Mouse (Mus musculus) cerebellum, adult 18-20 months (tissue): ENCODE measurements around the gene Sult6b1.
A peak's percentile ranks its signal among the peaks of the same experiment; 100 is the strongest.

Experiments used
- DNase-seq, 2 experiments: peaks; one replicate each; pipeline ENCODE4 v3.0.0; 2021

Sult6b1 gene

DNA sequence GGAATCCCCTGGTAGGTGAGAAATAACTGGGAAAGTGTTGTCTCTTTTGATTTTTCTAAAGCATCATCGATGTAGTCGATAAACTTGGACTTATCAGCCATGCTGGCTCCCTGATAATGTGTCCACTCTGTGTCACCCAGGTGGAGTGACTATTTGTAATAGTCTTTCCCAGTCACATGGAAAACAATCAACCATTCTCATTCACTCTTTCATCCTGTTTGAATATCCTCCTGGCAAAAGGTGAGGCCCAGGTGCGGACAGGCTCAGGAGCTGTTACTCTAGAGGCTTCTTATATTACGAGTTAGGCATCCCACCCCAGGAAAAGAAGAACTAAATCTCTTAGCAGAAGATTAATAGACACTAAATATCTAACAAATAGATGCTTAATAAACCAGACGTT is at the start of gene Sult6b1:
TSS of gene Sult6b1 (minus strand) at position 101 of the 400 bp plus-strand sequence.
- no peak for DNase-seq

- no peak for DNase-seq
Observed at GRCm38 (mm10) chr17:78953240-78953639, 46.4 kb upstream of the Sult6b1 start.

DNA sequence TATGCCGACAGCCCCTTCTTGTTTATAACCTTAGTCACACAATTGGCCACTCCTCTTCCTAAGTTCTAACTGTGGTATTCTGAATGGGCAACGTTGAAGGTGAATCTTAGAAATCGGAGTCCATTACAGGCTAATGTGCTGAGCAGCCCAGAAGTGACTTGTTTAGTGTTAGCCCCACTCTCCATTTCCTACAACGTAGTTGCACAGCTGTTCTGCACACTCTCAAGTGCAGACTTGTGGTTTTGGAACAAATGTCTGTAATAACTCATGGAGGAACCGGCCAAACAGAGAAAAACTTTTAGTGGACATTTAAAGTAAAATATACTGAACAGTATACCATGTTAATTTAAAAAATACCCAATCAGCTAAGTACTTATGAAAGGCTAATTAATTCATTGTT is 45.3 kb upstream of the Sult6b1 start:
- no peak for DNase-seq

GRCm38 (mm10) chr17:78951225-78951624 is 44.4 kb upstream of the Sult6b1 start:
- no peak for DNase-seq

DNA sequence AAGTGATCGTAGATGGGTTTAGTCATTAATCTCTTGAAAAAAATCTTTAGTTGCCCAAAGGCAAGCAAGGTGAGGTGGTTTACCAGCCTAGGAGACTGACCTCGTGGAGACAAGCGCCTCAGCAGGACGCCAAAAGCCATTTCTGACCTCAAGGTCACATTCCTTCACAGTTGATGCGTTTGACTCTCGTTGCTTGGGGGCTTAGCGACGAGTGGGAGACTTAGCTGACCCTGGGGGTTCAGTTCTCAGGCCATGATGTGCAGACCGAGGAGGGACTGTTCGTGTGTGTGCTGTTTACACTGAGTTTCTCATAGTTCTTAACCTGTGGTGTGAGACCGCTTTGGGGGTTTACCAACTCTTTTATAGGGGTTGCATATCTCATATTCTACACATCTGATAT is 35.8 kb upstream of the Sult6b1 start:
- DNase-seq = no peak

DNA sequence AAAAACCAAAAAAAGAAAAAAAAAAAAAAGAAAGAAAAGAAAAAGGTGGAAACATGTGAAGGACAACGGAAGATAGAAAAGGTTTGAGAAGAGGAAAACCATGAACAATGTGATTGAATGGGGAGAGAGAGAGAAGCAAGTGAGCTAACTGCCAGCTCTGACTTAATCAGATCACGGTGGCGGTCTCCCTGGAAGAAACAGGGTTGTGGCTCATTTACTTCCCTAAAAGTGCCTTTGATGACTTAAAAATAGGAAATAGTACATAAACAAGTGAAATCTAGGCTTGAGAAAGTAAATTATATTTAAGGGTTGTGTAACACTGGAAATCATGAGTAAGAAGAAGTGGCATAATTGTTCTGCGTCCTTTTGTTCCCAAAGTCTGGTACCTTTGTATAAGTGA is 32.1 kb upstream of the Sult6b1 start:
- no peak for DNase-seq

DNA sequence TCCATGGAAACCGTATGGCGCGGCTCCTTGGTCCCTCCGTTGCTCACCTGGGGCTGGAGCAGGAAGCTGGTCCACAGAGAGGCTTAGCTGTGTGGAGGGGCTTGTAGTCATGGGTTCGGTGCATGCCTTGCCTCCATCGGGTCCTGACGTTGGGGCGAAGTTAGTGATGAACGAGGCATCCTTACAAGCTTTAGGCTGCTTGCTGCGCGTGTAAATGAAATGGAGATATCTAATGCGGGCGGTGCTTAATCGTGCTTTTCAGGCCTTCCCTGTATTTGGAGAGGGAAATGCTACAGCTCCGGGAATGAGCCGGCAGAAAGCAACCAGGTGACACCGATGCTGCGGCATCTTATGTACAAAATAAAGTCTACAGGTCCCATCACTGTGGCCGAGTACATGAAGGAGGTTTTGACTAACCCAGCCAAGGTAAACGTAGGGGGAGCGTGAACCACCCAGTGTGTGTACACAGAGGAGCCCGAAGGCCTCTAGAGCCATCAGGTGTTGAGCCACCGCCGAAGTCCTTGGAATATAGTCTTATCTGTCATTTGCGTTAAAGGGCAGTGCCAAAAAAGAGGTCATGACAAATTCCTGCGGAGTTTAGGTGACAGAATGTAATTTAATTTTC is 30.5 kb upstream of the Sult6b1 start:
- peak in 1 of 2 experiments; percentile 33 for DNase-seq

- peak; percentile 97 to 98 for DNase-seq
Observed at GRCm38 (mm10) chr17:78936466-78937228, 29.9 kb upstream of the Sult6b1 start, which contains the start of the genes Cebpz and Ndufaf7. Cebpz (minus strand) TSS chr17:78937066. Ndufaf7 (plus strand) TSS chr17:78937136.

DNA sequence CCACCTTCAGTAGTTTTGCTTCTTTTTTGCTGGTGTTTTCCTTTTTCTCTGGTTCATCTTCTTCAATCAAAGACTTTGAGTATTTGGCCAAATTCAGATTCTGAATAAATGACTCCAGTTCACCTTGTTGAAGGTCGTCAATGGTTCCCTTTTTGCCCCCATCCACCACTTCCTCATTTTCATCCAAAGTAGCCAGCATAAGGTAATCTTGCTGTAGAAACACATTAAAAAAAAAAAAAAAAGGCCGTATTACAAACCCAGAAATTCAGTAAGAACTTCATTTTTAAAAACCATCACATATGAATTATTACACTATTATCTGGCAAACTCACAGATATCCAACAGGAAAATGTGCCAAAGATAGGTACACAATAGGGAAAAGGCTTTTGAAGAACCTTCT is 29.1 kb upstream of the Sult6b1 start:
- DNase-seq = no peak

DNA sequence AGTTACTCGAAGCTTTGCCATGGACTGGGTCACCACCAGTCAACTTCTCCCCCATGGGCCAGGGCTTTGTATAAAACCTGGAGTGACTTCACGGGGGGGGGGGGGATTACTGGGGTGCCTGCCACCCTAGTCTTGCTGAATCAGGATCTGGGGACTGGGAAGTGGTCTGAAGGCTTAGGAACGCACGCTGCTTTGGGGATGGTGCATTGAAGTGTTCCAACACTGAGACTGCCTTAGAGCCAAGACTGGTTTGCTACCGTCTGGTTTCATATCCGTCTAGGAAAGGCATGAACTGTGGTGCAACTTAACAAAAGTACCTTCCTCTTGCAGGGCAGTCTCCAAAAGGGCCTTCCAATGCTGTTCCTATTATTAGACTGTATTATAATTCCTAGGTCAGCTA is 10.9 kb upstream of the Sult6b1 start:
- no peak for DNase-seq

GRCm38 (mm10) chr17:78916899-78917298 is 10.1 kb upstream of the Sult6b1 start:
- no peak for DNase-seq

DNA sequence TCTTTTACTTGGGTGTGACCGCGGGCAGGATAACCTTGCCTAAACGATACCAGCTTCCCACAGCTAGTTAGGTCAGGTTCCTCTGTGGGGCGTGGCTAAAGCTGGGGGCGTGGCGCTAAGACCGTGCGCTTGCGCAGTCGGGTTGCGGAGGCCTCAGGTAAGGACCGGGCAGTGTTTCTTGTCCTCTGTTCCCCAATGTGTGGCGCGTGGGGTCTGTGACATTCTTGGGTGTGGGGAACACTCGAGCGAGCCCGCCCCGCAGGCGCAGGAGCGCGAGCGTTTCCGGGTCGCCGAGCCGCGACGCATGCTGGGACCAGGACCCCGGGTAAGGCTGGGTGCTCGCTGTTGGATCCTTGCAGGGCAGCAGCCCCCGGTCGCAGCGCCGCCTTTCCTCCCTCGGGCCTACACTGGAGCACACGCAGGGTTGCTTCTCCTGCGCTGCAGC is 9.6 kb upstream of the Sult6b1 start, which contains the start of gene Cebpzos:
TSS of gene Cebpzos (plus strand) at position 132 of the 445 bp plus-strand sequence.
- DNase-seq = peak; percentile 90 to 93

DNA sequence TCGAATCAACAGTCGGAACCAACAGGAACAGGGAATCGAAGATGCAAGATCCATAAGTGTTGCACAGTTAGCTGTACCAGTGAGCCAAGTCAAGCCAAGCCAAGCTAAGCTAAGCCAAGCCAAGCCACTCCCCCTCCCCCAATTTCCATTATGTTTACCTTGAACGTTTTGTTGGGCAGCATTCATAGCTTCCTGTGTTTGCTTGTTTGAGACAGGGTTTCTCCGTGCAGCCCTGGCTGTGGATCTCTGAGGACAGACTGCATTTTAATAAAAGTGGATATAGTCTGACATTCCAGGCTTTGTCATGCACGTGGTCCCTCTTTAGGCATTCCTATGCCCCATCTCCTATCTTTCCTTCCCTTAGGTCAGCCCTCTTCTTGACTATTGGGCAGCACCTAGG is 9.0 kb upstream of the Sult6b1 start:
- no peak for DNase-seq

- DNase-seq = no peak
Observed at GRCm38 (mm10) chr17:78913921-78914320, 7.1 kb upstream of the Sult6b1 start.

DNA sequence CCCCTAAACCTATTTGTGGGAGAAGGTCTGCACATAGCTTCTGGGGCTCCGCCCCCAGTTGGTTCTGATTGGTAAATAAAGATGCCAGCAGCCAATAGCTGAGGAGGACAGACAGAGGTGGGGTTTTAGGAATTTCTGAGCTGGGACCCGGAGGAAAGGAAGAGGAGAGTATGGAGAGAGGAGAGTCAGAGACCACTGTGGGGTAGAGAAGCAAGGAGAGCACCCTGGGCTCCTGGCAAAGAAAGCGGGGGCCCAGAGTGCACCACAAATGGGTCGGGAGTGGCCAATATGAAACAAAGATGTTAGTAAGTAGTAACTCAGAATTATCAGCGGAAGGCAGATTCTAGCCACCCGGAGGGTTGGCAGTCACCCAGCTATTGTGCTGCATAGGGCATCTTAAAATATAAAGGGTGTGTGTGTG is 6.1 kb upstream of the Sult6b1 start:
- DNase-seq = peak; percentile 37 to 41

DNA sequence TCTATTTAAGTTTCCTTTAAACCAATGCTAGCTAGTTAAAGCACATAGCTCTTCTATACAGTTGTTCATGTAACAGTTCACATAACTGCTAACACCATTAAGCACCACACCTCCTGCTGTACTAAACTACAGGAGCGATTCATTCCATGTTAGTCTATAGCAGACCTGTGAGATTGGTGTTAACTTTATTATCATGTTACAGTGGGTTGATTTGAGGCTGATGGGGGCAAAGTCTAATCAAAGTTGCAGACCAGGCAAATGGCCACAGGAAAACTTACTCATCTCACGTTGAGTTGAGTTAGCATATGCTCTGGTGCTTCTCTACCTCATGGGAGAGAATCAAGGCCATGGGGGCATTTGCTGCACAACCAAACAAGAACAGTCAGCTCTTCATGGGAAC is 2.6 kb upstream of the Sult6b1 start:
- DNase-seq = no peak

DNA sequence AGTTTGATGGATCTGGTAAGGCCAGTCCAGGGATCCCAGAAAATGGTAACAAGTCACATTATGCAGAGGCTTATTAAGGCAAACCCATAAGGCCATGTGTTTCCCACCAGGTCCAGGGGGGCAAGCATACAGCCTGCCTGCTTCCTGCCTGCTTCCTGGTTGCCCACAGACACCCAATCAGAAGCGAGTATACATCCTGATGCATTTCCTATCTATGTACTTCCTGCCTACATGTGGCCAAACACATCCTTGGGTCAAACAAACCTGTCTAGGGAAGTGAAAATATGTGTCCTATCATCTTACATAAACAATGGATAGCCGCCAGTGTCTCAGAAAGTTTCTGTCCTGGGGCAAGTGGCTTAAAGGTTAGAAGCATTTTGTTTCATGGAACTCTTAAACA is 3.6 kb downstream of the Sult6b1 start:
- no peak for DNase-seq

- no peak for DNase-seq
Observed at GRCm38 (mm10) chr17:78895394-78895793, 11.4 kb downstream of the Sult6b1 start.

GRCm38 (mm10) chr17:78894991-78895390 is 11.8 kb downstream of the Sult6b1 start:
- DNase-seq = no peak

DNA sequence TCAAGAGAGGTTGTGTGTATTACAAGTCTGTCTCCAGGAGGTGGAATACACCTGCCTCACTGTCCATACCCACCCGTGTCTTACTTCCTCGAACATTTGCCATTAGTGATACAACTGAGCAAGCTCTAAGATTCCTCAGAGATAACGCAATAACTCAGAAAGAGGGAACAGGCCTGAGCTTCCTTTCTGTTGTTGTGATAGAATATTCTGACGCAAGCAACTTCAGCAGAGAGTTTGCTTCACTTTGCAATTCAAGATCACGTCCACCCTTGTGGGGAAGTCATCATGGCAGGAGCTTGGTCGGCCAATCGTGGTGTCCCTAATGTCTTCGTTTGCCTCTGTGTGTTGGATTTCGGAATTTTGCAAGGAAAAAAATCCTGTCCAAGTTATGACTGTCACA is 15.8 kb downstream of the Sult6b1 start:
- DNase-seq = no peak

DNA sequence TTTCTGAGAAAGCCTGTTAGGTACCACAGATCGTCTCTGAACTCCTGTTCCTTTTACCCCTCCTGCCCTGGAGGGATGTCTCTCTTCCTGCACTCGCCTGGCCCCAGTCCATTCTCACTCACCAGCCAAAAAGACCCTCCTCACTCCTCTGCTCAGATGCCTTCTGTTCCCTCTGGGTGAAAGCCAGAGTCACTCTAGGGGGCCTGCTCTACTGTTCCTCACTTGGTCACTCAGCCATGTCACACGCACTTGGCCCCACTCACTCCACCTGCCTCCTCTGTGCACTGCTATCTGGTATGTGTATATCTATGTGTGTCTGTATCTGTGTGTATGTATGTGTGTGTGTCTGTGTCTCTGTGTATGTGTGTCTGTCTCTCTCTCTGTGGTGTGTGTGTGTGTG is 17.6 kb downstream of the Sult6b1 start:
- DNase-seq = peak; percentile 21 to 24

DNA sequence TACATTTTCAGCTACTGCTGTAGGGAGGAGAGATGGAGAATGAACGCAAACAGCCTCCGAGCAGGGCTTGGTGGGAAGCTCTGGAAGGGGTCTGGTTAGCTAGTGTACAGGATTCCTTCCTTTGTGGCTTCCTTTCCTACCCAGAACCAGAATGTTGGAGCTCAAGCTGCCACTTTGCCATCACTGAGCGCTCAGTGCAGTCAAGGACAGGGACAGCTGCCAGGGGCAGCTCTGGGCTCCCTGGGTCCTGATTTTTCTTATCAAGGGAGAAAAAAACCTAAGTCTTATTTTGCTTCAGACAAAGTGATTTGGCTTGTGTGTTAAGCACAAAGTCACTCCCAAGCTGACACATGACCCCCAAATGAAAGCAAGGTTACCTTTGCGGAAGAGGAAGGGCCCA is 18.2 kb downstream of the Sult6b1 start:
- peak in 1 of 2 experiments; percentile 10 for DNase-seq

- DNase-seq = no peak
Observed at GRCm38 (mm10) chr17:78885286-78886065, 21.3 kb downstream of the Sult6b1 start.
